ENCODE assay signal across 24 mouse cellular contexts in the genomic region with DNA sequence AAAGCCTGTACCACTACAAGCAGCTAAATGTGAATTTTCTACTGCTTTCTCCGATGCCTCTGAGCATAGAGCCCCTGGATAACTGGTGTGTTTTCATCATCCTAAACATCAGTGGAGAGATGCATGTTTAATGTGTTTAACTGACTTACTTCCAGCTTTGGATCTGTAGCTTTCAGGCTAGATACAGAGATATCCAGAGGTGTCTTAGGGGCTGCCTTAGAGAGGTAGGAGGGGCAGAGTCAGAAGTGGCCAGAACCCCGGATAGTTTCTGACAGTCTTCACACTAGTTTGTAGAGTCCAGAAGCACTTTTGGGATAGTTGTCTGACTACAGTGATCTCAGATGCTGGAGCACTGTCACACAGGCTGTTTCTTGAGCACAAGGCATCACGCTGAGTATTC.
"Had no signal": no experiment of that assay in that cellular context is flagged by ENCODE, and none has a peak within 500 bp of the region (broad histone marks: within the 10 kb centered on the region; RNA-seq: fewer than 3 reads in every experiment).

No protein-coding gene starts in this region.

- H3K9me3 ChIP-seq: heart, embryonic 13.5 days; heart, embryonic 15.5 days; hindbrain, embryonic 13.5 days; kidney, embryonic 15.5 days; limb, embryonic 13.5 days; limb, embryonic 15.5 days had no signal

- ATAC-seq: forebrain, postnatal 0 days; hindbrain, postnatal 0 days; intestine, embryonic 16.5 days had no signal

- H3K4me1 ChIP-seq: kidney, embryonic 15.5 days had no signal

- H3K27ac ChIP-seq: heart, adult 2 months; heart, embryonic 13.5 days; heart, embryonic 15.5 days; hindbrain, embryonic 13.5 days; kidney, embryonic 15.5 days; kidney, postnatal 0 days; limb, embryonic 13.5 days; limb, embryonic 15.5 days had no signal

- H3K27me3 ChIP-seq: heart, embryonic 13.5 days; heart, embryonic 15.5 days; hindbrain, embryonic 13.5 days; kidney, embryonic 15.5 days; limb, embryonic 13.5 days; limb, embryonic 15.5 days had no signal

- H3K4me3 ChIP-seq: heart, adult 2 months; heart, embryonic 13.5 days; heart, embryonic 15.5 days; hindbrain, embryonic 13.5 days; kidney, embryonic 15.5 days; limb, embryonic 13.5 days; limb, embryonic 15.5 days had no signal

- DNase-seq: forebrain, postnatal 0 days; gastrocnemius, postnatal 14 days; gastrocnemius, postnatal 36 days; heart, adult 2 months; heart, postnatal 14 days; heart, postnatal 36 days; kidney, adult 11 months; kidney, adult 2 months; kidney, adult 9 months; kidney, postnatal 14 days; kidney, postnatal 36 days; layer of hippocampus, adult 9-11 months; layer of hippocampus, postnatal 36 days; left cerebral cortex, postnatal 4 days had no signal

- H3K4me2 ChIP-seq: heart, embryonic 11.5 days; heart, embryonic 13.5 days; heart, embryonic 15.5 days; hindbrain, embryonic 13.5 days; kidney, embryonic 15.5 days; limb, embryonic 13.5 days; limb, embryonic 15.5 days had no signal

- H3K9ac ChIP-seq: forebrain, postnatal 0 days; heart, embryonic 13.5 days; heart, embryonic 15.5 days; hindbrain, embryonic 13.5 days; kidney, embryonic 15.5 days; limb, embryonic 13.5 days; limb, embryonic 15.5 days had no signal
